ENCODE assay signal across 8 mouse cellular contexts in genomic region chr17:24650070-24650616, GRCm38 (mm10). TPM values are rescaled to one million over a fixed set of nuclear protein-coding genes. Genes with fewer than 3 reads are reported as not detected.
DNase-seq lines count a peak whose midpoint lies in the region; ATAC-seq lines count a peak whose summit lies in the region.

Gene Slc9a3r2, minus strand, starts transcription at chr17:24650327.

- H3K27me3 ChIP-seq in erythroblast, embryonic 14.5 days (ENCODE audit: control insufficient read depth) = peaks cover 64% of the 10 kb centered on the region
- peaks cover 11% of the 10 kb centered on the region for H3K27me3 ChIP-seq in forebrain, embryonic 14.5 days (replicated peaks; ENCODE audit: control insufficient read depth, insufficient read depth, low read length)

- peak within 1 kb of the TSS; percentile 99 for H3K4me2 ChIP-seq in forebrain, embryonic 14.5 days (ENCODE audit: low read length)

- no peak for ATAC-seq in erythroblast, adult 5-6 weeks (replicated peaks; ENCODE audit: low FRiP score, poor library complexity, severe bottlenecking)
- ATAC-seq in forebrain, embryonic 14.5 days = peak; percentile 65
- ATAC-seq in megakaryocyte, adult 5-6 weeks (ENCODE audit: poor library complexity, severe bottlenecking) = peak; percentile 23; the same call in 1 of the 2 replicates

- intact Hi-C loops in left cerebral cortex, postnatal 10 days (cut with DNase I) = no loop called here

- H3K4me3 ChIP-seq in erythroblast, embryonic 14.5 days (replicated peaks) = peak within 1 kb of the TSS; percentile 55
- H3K4me3 ChIP-seq in forebrain, embryonic 14.5 days (ENCODE audit: low read depth, low read length) = peak within 1 kb of the TSS; percentile 57

- no peaks in the 10 kb centered on the region for H3K36me3 ChIP-seq in erythroblast, embryonic 14.5 days (ENCODE audit: control insufficient read depth)
- H3K36me3 ChIP-seq in forebrain, embryonic 14.5 days (ENCODE audit: control insufficient read depth, insufficient read depth, low read length) = no peaks in the 10 kb centered on the region

- H3K9ac ChIP-seq in forebrain, embryonic 14.5 days (ENCODE audit: low read length) = peak within 1 kb of the TSS; percentile 82

- WGBS in forebrain, embryonic 14.5 days = 2% methylated on average over 30 of the region's 41 CpGs

- H3K27ac ChIP-seq in forebrain, embryonic 14.5 days (ENCODE audit: low read depth, low read length) = no peak within 1 kb of the TSS

- peak; percentile 78 for DNase-seq in brain, adult 2 months (ENCODE audit: low read depth, low spot score)
- peak; percentile 42 for DNase-seq in forebrain, embryonic 14.5 days (ENCODE audit: low spot score)
- peak; percentile 71 for DNase-seq in heart, postnatal 4 days
- peak in 1 of 2 experiments; percentile 82 for DNase-seq in left cerebral cortex, postnatal 10 days (ENCODE audit: extremely low spot score in 1 of 2, low spot score in 2 of 2)
- DNase-seq in thymus, postnatal 36 days = peak; percentile 31 to 40

- no peaks in the 10 kb centered on the region for H3K9me3 ChIP-seq in erythroblast, embryonic 14.5 days (ENCODE audit: control insufficient read depth, low read length)
- no peaks in the 10 kb centered on the region for H3K9me3 ChIP-seq in forebrain, embryonic 14.5 days (replicated peaks; ENCODE audit: control insufficient read depth, low read length)

- peaks cover 20% of the 10 kb centered on the region for H3K4me1 ChIP-seq in erythroblast, embryonic 14.5 days (ENCODE audit: control insufficient read depth)
- H3K4me1 ChIP-seq in forebrain, embryonic 14.5 days (ENCODE audit: control insufficient read depth, insufficient read depth, low read length) = peaks cover 3% of the 10 kb centered on the region

RNA-seq across cellular contexts. Expression of gene Slc9a3r2, which starts in this region (rescaled TPM):
- polyA plus RNA-seq in erythroblast, embryonic 14.5 days (2012) = 0.04 and 0.18 TPM in 2 replicates
- 0.38 TPM in 1 of 2 replicates, not detected in the other for total RNA-seq in erythroblast, adult 5-6 weeks (2015; ENCODE audit: low replicate concordance)
- total RNA-seq in erythroblast, adult 5-6 weeks (2017; ENCODE audit: low replicate concordance) = 0.56 and 1.8 TPM in 2 replicates
- polyA plus RNA-seq in forebrain, embryonic 14.5 days (2014; fragmentation: Nextera tagmentation; extraction: Ambion mirVana) = 22.4 and 31.3 TPM in 2 replicates
- 10 to 100 TPM; 61.8 to 75.0 TPM for total RNA-seq in heart, postnatal 4 days (2021)
- total RNA-seq in left cerebral cortex, postnatal 10 days (2021) = 10 to 100 TPM; 55.0 to 55.2 TPM
- 0.30 and 1.4 TPM in 2 replicates for total RNA-seq in megakaryocyte, adult 5-6 weeks (2015)
- 1.1 and 1.5 TPM in 2 replicates for total RNA-seq in megakaryocyte, adult 5-6 weeks (2017)

Comparison
In these comparisons a context has a peak if more than half of its experiments do, and no peak if none do; other contexts are left out.
1. RNA of gene Slc9a3r2 (total RNA-seq): 61.8 to 75.0 TPM in heart, postnatal 4 days and 55.0 to 55.2 TPM in left cerebral cortex, postnatal 10 days; 0.38 to 1.8 TPM in erythroblast, adult 5-6 weeks and 0.30 to 1.5 TPM in megakaryocyte, adult 5-6 weeks; every median in the first group is over 10 times any median in the second.
2. RNA of gene Slc9a3r2 (polyA plus RNA-seq): 22.4 to 31.3 TPM in forebrain, embryonic 14.5 days; 0.04 to 0.18 TPM in erythroblast, embryonic 14.5 days; every median in the first group is over 10 times any median in the second.